Mouse (Mus musculus): ENCODE data around the gene Ccnd3. TPM values are rescaled to one million over a fixed set of nuclear protein-coding genes. Genes with fewer than 3 reads are reported as not detected.

Gene Ccnd3
- polyA plus RNA-seq, 1 experiment from 2014 or later = 59.8 TPM

- H3K27me3 ChIP-seq = no peaks in the 10 kb centered on the region
- peak overlapping the region; percentile 21 for H3K4me3 ChIP-seq
- peak overlapping the region; percentile 38; the same call in 1 of the 2 replicates for H3K9ac ChIP-seq (replicated peaks)
- ATAC-seq (replicated peaks) = peak; percentile 91
- peak overlapping the region; percentile 88 for H3K27ac ChIP-seq (replicated peaks)
- WGBS = 2% methylated on average over 17 of the region's 17 CpGs
- peak overlapping the region; percentile 43 for H3K4me2 ChIP-seq (replicated peaks)
- no peaks in the 10 kb centered on the region for H3K36me3 ChIP-seq
- no peaks in the 10 kb centered on the region for H3K9me3 ChIP-seq
- peaks cover 13% of the 10 kb centered on the region for H3K4me1 ChIP-seq
These were observed 16.9 kb downstream of the Ccnd3 start for GRCm38 (mm10) chr17:47521551-47522258.

GRCm38 (mm10) chr17:47522536-47522935 lies 17.7 kb downstream of the Ccnd3 start:
- H3K9me3 ChIP-seq = no peaks in the 10 kb centered on the region
- H3K27me3 ChIP-seq = no peaks in the 10 kb centered on the region
- no peak overlapping the region for H3K4me2 ChIP-seq (replicated peaks)
- no peak overlapping the region for H3K9ac ChIP-seq (replicated peaks)
- H3K4me1 ChIP-seq = peaks cover 13% of the 10 kb centered on the region
- no peaks in the 10 kb centered on the region for H3K36me3 ChIP-seq
- H3K4me3 ChIP-seq = no peak overlapping the region
- 76% methylated on average over 4 of the region's 4 CpGs for WGBS
- ATAC-seq (replicated peaks) = no peak
- peak overlapping the region; percentile 88 for H3K27ac ChIP-seq (replicated peaks)

- Histone ChIP-seq H3K27ac (replicated peaks) (no peak overlapping the region; the same call in 1 of the 2 replicates), H3K9ac (replicated peaks) (no peak overlapping the region)
These were observed 18.4 kb downstream of the Ccnd3 start for GRCm38 (mm10) chr17:47523211-47523682.

GRCm38 (mm10) chr17:47524055-47524454 lies 19.2 kb downstream of the Ccnd3 start:
- H3K4me3 ChIP-seq = no peak overlapping the region
- H3K36me3 ChIP-seq = no peaks in the 10 kb centered on the region
- H3K4me2 ChIP-seq (replicated peaks) = no peak overlapping the region
- H3K4me1 ChIP-seq = peaks cover 13% of the 10 kb centered on the region
- no peak overlapping the region for H3K9ac ChIP-seq (replicated peaks)
- no peak for ATAC-seq (replicated peaks)
- H3K9me3 ChIP-seq = no peaks in the 10 kb centered on the region
- no peaks in the 10 kb centered on the region for H3K27me3 ChIP-seq
- H3K27ac ChIP-seq (replicated peaks) = no peak overlapping the region
- 89% methylated on average over 7 of the region's 8 CpGs for WGBS

More at GRCm38 (mm10) chr17:47523211-47523682, 18.4 kb downstream of the Ccnd3 start:
- peaks cover 13% of the 10 kb centered on the region for H3K4me1 ChIP-seq
- H3K4me3 ChIP-seq = no peak overlapping the region
- no peaks in the 10 kb centered on the region for H3K9me3 ChIP-seq
- no peak for ATAC-seq (replicated peaks)
- H3K4me2 ChIP-seq (replicated peaks) = no peak overlapping the region
- H3K27me3 ChIP-seq = no peaks in the 10 kb centered on the region
- H3K36me3 ChIP-seq = no peaks in the 10 kb centered on the region
- WGBS = 80% methylated on average over 18 of the region's 18 CpGs

GRCm38 (mm10) chr17:47524991-47525390 lies 20.1 kb downstream of the Ccnd3 start:
- Histone ChIP-seq H3K27me3 (no peaks in the 10 kb centered on the region), H3K9ac (replicated peaks) (no peak overlapping the region), H3K9me3 (no peaks in the 10 kb centered on the region), H3K27ac (replicated peaks) (no peak overlapping the region), H3K36me3 (no peaks in the 10 kb centered on the region), H3K4me3 (no peak overlapping the region), H3K4me2 (replicated peaks) (no peak overlapping the region), H3K4me1 (peaks cover 13% of the 10 kb centered on the region)
- WGBS = 89% methylated on average over 6 of the region's 6 CpGs
- ATAC-seq (replicated peaks) = no peak

- Histone ChIP-seq H3K9ac (replicated peaks) (no peak overlapping the region), H3K27ac (replicated peaks) (no peak overlapping the region), H3K9me3 (no peaks in the 10 kb centered on the region), H3K4me2 (replicated peaks) (no peak overlapping the region), H3K4me1 (peaks cover 5% of the 10 kb centered on the region), H3K4me3 (no peak overlapping the region), H3K36me3 (no peaks in the 10 kb centered on the region), H3K27me3 (no peaks in the 10 kb centered on the region)
- ATAC-seq (replicated peaks) = no peak
- 86% methylated on average over 17 of the region's 17 CpGs for WGBS
These were observed 22.1 kb downstream of the Ccnd3 start for GRCm38 (mm10) chr17:47526856-47527520.

- Histone ChIP-seq H3K4me2 (replicated peaks) (no peak overlapping the region), H3K4me3 (no peak overlapping the region), H3K9me3 (no peaks in the 10 kb centered on the region), H3K36me3 (no peaks in the 10 kb centered on the region), H3K27me3 (no peaks in the 10 kb centered on the region), H3K9ac (replicated peaks) (0 out of 2 replicates have a peak overlapping the region, but pooled peaks have one; percentile 4), H3K4me1 (no peaks in the 10 kb centered on the region; the same call in 1 of the 2 replicates), H3K27ac (replicated peaks) (no peak overlapping the region)
- ATAC-seq (replicated peaks) = no peak
- 39% methylated on average over 10 of the region's 10 CpGs for WGBS
These were observed 22.9 kb downstream of the Ccnd3 start for GRCm38 (mm10) chr17:47527581-47528300.

GRCm38 (mm10) chr17:47528919-47529318 lies 24.1 kb downstream of the Ccnd3 start:
- Histone ChIP-seq H3K36me3 (no peaks in the 10 kb centered on the region), H3K4me1 (no peaks in the 10 kb centered on the region; the same call in 1 of the 2 replicates), H3K9me3 (no peaks in the 10 kb centered on the region), H3K27me3 (no peaks in the 10 kb centered on the region), H3K4me2 (replicated peaks) (no peak overlapping the region), H3K27ac (replicated peaks) (no peak overlapping the region), H3K4me3 (no peak overlapping the region), H3K9ac (replicated peaks) (no peak overlapping the region)
- ATAC-seq (replicated peaks) = no peak
- WGBS = 43% methylated on average over 8 of the region's 8 CpGs

GRCm38 (mm10) chr17:47529595-47529994 lies 24.7 kb downstream of the Ccnd3 start:
- no peak overlapping the region for H3K4me3 ChIP-seq
- no peaks in the 10 kb centered on the region; the same call in 1 of the 2 replicates for H3K4me1 ChIP-seq
- no peaks in the 10 kb centered on the region for H3K27me3 ChIP-seq
- H3K36me3 ChIP-seq = no peaks in the 10 kb centered on the region
- no peak for ATAC-seq (replicated peaks)
- H3K4me2 ChIP-seq (replicated peaks) = no peak overlapping the region
- no peaks in the 10 kb centered on the region for H3K9me3 ChIP-seq
- 90% methylated on average over 11 of the region's 11 CpGs for WGBS
- no peak overlapping the region for H3K27ac ChIP-seq (replicated peaks)
- H3K9ac ChIP-seq (replicated peaks) = no peak overlapping the region

- H3K4me1 ChIP-seq = no peaks in the 10 kb centered on the region; the same call in 1 of the 2 replicates
- no peak overlapping the region for H3K4me2 ChIP-seq (replicated peaks)
- no peak for ATAC-seq (replicated peaks)
- no peaks in the 10 kb centered on the region for H3K9me3 ChIP-seq
- H3K4me3 ChIP-seq = no peak overlapping the region
- no peaks in the 10 kb centered on the region for H3K27me3 ChIP-seq
- no peak overlapping the region for H3K9ac ChIP-seq (replicated peaks)
- 42% methylated on average over 10 of the region's 10 CpGs for WGBS
- H3K27ac ChIP-seq (replicated peaks) = no peak overlapping the region
- no peaks in the 10 kb centered on the region for H3K36me3 ChIP-seq
These were observed 26.6 kb downstream of the Ccnd3 start for GRCm38 (mm10) chr17:47531387-47531818.

GRCm38 (mm10) chr17:47532364-47532763 lies 27.5 kb downstream of the Ccnd3 start:
- Histone ChIP-seq H3K4me3 (no peak overlapping the region), H3K9me3 (no peaks in the 10 kb centered on the region), H3K27ac (replicated peaks) (no peak overlapping the region), H3K9ac (replicated peaks) (no peak overlapping the region), H3K36me3 (no peaks in the 10 kb centered on the region), H3K4me2 (replicated peaks) (no peak overlapping the region), H3K27me3 (no peaks in the 10 kb centered on the region), H3K4me1 (no peaks in the 10 kb centered on the region; the same call in 1 of the 2 replicates)
- 97% methylated on average over 5 of the region's 5 CpGs for whole genome bisulfite sequencing
- no peak for ATAC-seq (replicated peaks)

GRCm38 (mm10) chr17:47533691-47534090 lies 28.8 kb downstream of the Ccnd3 start:
- H3K36me3 ChIP-seq = no peaks in the 10 kb centered on the region
- no peak overlapping the region for H3K27ac ChIP-seq (replicated peaks)
- H3K9me3 ChIP-seq = no peaks in the 10 kb centered on the region
- WGBS = 96% methylated on average over 13 of the region's 13 CpGs
- no peaks in the 10 kb centered on the region for H3K27me3 ChIP-seq
- H3K4me3 ChIP-seq = no peak overlapping the region
- no peak overlapping the region for H3K9ac ChIP-seq (replicated peaks)
- ATAC-seq (replicated peaks) = no peak
- no peak overlapping the region for H3K4me2 ChIP-seq (replicated peaks)
- no peaks in the 10 kb centered on the region for H3K4me1 ChIP-seq
